Mouse (Mus musculus): Measurements from ENCODE around the gene Aamp.

The Aamp gene

GRCm38 (mm10) chr1:74281886-74282285 is 2.7 kb downstream of the Aamp start:
- DNase-seq (ENCODE audit: low spot score): no peak

- DNase-seq (ENCODE audit: low spot score): no peak
Observed at GRCm38 (mm10) chr1:74281372-74281771, 3.2 kb downstream of the Aamp start.

GRCm38 (mm10) chr1:74280591-74281325 is 3.8 kb downstream of the Aamp start:
- no peak for DNase-seq (ENCODE audit: low spot score)

GRCm38 (mm10) chr1:74278988-74279387 is 5.5 kb downstream of the Aamp start:
- no peak for DNase-seq (ENCODE audit: low spot score)

- no peak for DNase-seq (ENCODE audit: low spot score)
Observed at GRCm38 (mm10) chr1:74278538-74278937, 6.0 kb downstream of the Aamp start, which contains the start of gene Gpbar1. Gpbar1 (plus strand) TSS chr1:74278550.

GRCm38 (mm10) chr1:74277883-74278537 is 6.5 kb downstream of the Aamp start:
- DNase-seq (ENCODE audit: low spot score): no peak

- DNase-seq (ENCODE audit: low spot score): no peak
Observed at GRCm38 (mm10) chr1:74277041-74277440, 7.5 kb downstream of the Aamp start.

- DNase-seq (ENCODE audit: low spot score): no peak
Observed at GRCm38 (mm10) chr1:74275015-74275414, 9.5 kb downstream of the Aamp start.

GRCm38 (mm10) chr1:74271659-74272058 is 12.9 kb downstream of the Aamp start:
- DNase-seq (ENCODE audit: low spot score): no peak

GRCm38 (mm10) chr1:74268750-74269149 is 15.8 kb downstream of the Aamp start:
- no peak for DNase-seq (ENCODE audit: low spot score)

GRCm38 (mm10) chr1:74262510-74262909 is 22.0 kb downstream of the Aamp start:
- no peak for DNase-seq (ENCODE audit: low spot score)

GRCm38 (mm10) chr1:74256782-74257181 is 27.8 kb downstream of the Aamp start:
- DNase-seq (ENCODE audit: low spot score): no peak

GRCm38 (mm10) chr1:74255704-74256345 is 28.7 kb downstream of the Aamp start:
- DNase-seq (ENCODE audit: low spot score): no peak

- no peak for DNase-seq (ENCODE audit: low spot score)
Observed at GRCm38 (mm10) chr1:74250096-74250495, 34.4 kb downstream of the Aamp start.

GRCm38 (mm10) chr1:74249331-74249980 is 35.1 kb downstream of the Aamp start:
- peak; percentile 15 for DNase-seq (ENCODE audit: low spot score)

- no peak for DNase-seq (ENCODE audit: low spot score)
Observed at GRCm38 (mm10) chr1:74248799-74249198, 35.7 kb downstream of the Aamp start.

GRCm38 (mm10) chr1:74245525-74245924 is 39.0 kb downstream of the Aamp start:
- no peak for DNase-seq (ENCODE audit: low spot score)

- DNase-seq (ENCODE audit: low spot score): no peak
Observed at GRCm38 (mm10) chr1:74240832-74241231, 43.7 kb downstream of the Aamp start.

- DNase-seq (ENCODE audit: low spot score): no peak
Observed at GRCm38 (mm10) chr1:74240311-74240710, 44.2 kb downstream of the Aamp start.

GRCm38 (mm10) chr1:74239618-74240017 is 44.9 kb downstream of the Aamp start:
- DNase-seq (ENCODE audit: low spot score): no peak

- DNase-seq (ENCODE audit: low spot score): no peak
Observed at GRCm38 (mm10) chr1:74239162-74239561, 45.4 kb downstream of the Aamp start.

GRCm38 (mm10) chr1:74238136-74238535 is 46.4 kb downstream of the Aamp start:
- no peak for DNase-seq (ENCODE audit: low spot score)

GRCm38 (mm10) chr1:74237671-74238070 is 46.9 kb downstream of the Aamp start:
- no peak for DNase-seq (ENCODE audit: low spot score)

Data from ovary, adult 18-20 months (tissue).